Comparison of ENCODE assay signal across 27 mouse cellular contexts in genomic region chr6:51678743-51679142, GRCm38 (mm10).
"Had no signal": no experiment of that assay in that cellular context is flagged by ENCODE, and none has a peak within 500 bp of the region (broad histone marks: within the 10 kb centered on the region; RNA-seq: fewer than 3 reads in every experiment).

No protein-coding gene starts in this region.

- H3K4me1 ChIP-seq: heart, embryonic 15.5 days; intestine, embryonic 15.5 days; liver, embryonic 12.5 days had no signal

- H3K27me3 ChIP-seq: heart, embryonic 13.5 days; hindbrain, embryonic 12.5 days; intestine, embryonic 15.5 days; limb, embryonic 12.5 days; liver, embryonic 12.5 days had no signal

- H3K36me3 ChIP-seq: heart, embryonic 13.5 days; heart, embryonic 15.5 days; hindbrain, embryonic 10.5 days; hindbrain, embryonic 12.5 days; intestine, embryonic 15.5 days; limb, embryonic 10.5 days; limb, embryonic 12.5 days; liver, embryonic 12.5 days had no signal

- DNase-seq: gastrocnemius, adult 2 months; gastrocnemius, postnatal 14 days; heart, adult 2 months; heart, postnatal 14 days; heart, postnatal 4 days; kidney, adult 18-20 months; kidney, adult 9 months; kidney, postnatal 10 days; kidney, postnatal 25 days; kidney, postnatal 4 days; liver had no signal

- H3K27ac ChIP-seq: gastrocnemius, adult 2 months; heart, adult 2 months; heart, embryonic 13.5 days; heart, embryonic 15.5 days; hindbrain, embryonic 10.5 days; hindbrain, embryonic 12.5 days; hindbrain, embryonic 14.5 days; intestine, embryonic 15.5 days; layer of hippocampus, adult 2 months; left cerebral cortex, adult 2 months; limb, embryonic 10.5 days; limb, embryonic 12.5 days; liver, embryonic 12.5 days; liver, embryonic 14.5 days had no signal

- ATAC-seq: hindbrain, embryonic 16.5 days; inflammation-experienced regulatory T-cells, adult 6 months; intestine, embryonic 15.5 days; intestine, postnatal 0 days; liver, embryonic 12.5 days had no signal

- H3K9me3 ChIP-seq: heart, embryonic 13.5 days; heart, embryonic 15.5 days; hindbrain, embryonic 10.5 days; hindbrain, embryonic 12.5 days; intestine, embryonic 15.5 days; limb, embryonic 10.5 days; limb, embryonic 12.5 days; liver, embryonic 12.5 days had no signal

- H3K4me3 ChIP-seq: gastrocnemius, adult 2 months; heart, adult 2 months; heart, embryonic 13.5 days; heart, embryonic 15.5 days; hindbrain, embryonic 10.5 days; hindbrain, embryonic 12.5 days; intestine, embryonic 15.5 days; layer of hippocampus, adult 2 months; left cerebral cortex, adult 2 months; limb, embryonic 10.5 days; limb, embryonic 12.5 days; liver, embryonic 12.5 days had no signal

- H3K4me2 ChIP-seq: heart, embryonic 11.5 days; heart, embryonic 13.5 days; heart, embryonic 15.5 days; hindbrain, embryonic 12.5 days; hindbrain, embryonic 14.5 days; intestine, embryonic 15.5 days; limb, embryonic 12.5 days; liver, embryonic 12.5 days had no signal

- H3K9ac ChIP-seq: heart, embryonic 13.5 days; heart, embryonic 15.5 days; hindbrain, embryonic 12.5 days; hindbrain, embryonic 14.5 days; intestine, embryonic 15.5 days; limb, embryonic 12.5 days; liver, embryonic 12.5 days; liver, embryonic 14.5 days had no signal
